Mouse (Mus musculus): ENCODE measurements around the gene Nfat5.

Nfat5 gene

DNA sequence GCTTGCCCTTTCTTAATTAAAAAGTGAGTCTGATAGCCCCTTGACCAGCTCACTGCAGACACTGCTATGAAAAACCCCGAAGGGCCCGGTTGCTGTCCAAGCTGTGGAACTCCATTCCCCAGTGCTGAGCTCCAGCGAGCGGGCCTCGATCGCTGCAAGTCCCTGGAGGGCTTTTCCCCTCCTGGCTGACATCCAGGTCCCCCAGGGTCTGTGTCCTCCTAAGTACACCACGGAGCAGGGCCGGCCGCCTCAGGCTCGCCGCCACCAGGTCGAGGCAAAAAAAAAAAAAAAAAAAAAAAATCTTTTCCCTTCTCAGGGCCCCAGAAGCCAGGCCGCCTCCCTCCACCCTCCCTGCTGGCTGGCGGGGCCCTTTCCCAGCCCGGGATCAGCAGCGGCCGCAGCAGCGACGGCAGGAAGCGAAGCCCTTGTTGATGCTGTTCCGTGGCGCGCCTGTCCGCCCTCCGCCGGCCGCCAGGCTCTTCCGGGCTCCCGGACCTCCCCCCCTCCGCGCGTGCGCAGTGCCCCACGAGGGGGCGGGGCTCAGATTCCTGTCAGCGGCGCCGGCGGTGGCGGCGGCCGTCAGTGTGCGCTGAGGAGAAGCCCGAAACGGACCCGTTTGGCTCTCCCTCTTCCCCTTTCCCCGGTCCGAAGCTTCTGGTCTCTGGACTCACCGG is at the start of gene Nfat5:
Gene Nfat5, plus strand, starts transcription at position 543 of the 674 bp plus-strand sequence.
- peak; percentile 98 for DNase-seq (ENCODE audit: low spot score)

DNA sequence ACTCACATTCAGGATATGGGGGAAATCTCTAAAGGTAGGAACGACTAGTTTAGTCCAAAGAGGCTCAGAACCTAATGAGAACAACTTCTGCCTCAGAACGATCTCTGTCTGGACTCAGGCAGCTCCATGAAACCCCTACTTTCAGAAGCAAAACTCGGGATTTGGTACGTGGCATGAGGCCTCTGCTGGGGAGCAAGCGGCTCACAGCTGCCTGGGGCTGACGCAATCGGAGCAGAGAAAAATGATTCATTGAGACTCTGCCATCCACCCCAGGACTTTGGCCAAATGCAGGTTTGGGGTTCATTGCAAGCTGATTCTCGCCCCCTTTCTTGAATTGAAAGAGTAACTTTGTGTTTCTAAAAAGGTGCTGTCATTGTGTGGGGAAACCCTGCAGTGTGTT is 49.1 kb upstream of the Nfat5 start:
- DNase-seq (ENCODE audit: low spot score): no peak

DNA sequence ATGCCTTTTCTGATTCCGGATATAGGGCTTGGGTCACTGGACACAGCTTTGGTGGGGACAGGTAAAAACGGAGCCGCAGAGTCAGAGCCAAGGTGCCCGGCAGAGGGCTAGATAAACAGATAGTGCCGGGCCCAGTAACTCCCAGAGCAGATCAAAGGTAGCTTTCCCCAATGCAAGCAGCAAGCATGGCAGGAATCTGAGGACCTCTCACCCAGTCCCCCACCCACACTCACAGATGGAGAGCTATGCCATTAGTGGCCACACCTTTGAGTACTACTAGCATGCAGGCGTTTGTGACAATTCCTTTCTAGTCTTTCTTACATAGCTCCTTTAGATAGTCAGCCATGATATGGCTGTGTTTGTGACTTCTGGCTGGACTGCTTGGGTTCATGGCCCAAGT is 44.8 kb upstream of the Nfat5 start:
- DNase-seq (ENCODE audit: low spot score): no peak

DNA sequence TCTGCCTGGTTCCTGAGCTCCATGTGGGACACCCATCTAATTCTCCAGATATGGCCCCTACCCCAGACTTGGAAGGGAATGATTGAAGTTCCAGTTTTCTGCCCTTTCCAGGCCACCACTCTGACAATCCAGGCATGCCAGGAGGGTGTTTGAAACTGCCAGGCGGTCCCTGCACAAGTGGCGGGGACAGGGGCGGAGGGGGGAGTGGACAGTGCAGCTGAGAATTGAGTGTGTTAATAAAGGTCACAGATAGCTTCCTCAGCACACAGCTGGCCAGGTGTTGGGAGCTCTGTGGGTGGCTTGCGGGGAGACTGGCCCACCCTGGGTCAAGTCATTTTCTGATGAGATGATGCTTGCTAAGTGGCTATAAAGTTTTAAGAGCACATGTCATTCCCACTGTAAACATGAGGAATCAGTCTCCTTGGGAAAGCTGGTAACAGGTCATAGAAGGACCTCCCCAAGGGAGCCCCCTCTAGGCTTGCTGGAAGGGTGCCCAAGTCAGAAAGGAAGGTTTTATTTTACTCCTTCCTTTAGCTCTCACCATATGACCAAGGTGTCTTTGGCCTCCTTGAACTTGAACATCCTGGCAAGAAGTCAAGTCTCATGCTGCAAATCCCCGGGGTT is 41.7 kb upstream of the Nfat5 start:
- no peak for DNase-seq (ENCODE audit: low spot score)

DNA sequence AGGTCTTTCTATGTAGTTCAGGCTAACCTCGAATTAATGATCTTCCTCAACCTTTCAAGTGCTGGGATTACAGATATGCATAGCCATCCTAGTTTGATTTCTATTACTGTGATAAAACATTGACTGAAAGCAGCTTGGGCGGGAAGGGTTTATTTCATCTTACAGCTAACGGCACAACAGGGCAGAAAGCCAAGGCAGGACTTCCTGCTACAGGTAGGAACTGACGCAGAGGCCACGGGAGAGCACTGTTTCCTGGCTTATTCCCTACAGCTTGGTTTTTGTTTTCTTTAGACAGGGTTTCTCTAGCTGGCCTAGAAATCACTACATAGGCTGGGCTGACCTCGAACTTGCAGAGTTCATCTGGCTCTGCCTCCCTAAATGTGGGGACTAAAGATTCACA is 40.1 kb upstream of the Nfat5 start:
- DNase-seq (ENCODE audit: low spot score): no peak

DNA sequence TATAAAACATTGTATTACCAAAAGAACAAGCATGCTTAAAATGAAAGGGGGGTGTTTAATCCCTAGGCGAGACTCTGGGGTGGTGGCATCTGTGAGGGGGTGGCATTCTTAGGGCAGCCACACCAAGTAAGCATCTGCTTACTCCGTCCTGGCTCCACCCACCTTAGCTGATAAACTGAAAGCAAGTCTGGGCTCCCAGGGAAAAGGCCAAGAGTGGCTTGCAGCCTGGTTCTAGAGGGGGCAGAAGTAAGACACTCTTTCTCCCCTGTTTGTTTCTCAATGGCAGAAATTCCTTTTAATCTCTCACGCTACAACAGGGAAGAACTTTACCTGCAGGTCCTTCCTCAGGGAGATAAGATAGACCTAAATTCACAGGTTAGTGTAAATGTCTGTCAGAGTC is 38.9 kb upstream of the Nfat5 start:
- peak; percentile 13 for DNase-seq (ENCODE audit: low spot score)

DNA sequence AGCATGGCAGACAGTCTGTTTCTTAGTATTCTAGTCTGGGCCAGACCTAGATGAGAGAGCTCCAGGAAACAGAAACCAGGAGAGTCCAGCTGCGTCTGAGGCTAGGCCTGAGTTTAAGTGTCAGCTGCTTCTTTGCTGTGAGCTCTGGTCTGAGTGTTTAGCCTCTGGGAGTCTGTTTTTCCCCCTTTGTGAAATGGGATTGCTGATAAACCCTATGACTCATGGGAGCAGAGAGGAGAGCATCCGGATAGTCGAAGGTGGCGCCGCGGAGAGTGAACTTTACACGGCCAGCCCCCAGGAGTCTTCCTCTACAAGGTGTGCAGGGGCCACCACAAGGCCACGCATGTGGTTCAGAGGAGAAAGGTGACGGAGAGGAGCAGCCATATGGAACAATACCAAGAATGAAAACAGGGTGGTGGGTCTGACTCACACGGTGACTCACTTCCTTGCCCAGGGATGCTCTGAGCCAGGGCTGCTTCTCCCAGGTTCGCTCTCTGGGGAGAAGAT is 38.3 kb upstream of the Nfat5 start:
- DNase-seq (ENCODE audit: low spot score): peak; percentile 18

DNA sequence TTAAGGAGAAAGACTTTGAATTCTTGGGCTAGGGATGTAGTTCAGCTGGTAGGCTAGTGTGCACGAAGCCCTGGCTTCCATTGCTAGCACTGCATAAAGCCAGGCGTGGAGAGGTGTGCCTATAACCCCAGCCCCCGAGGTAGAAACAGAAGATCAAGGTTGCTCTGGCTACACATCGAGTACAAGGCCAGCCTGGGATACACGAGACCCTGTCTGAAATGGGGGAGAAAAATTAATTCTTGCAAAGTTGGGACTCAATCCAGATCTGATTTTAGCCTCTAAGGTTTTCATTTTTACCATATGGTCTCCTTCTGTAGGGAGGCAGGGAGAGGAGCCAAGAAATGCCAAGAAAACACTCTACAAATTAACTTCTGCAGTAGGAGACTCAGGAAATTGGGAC is 36.0 kb upstream of the Nfat5 start:
- no peak for DNase-seq (ENCODE audit: low spot score)

DNA sequence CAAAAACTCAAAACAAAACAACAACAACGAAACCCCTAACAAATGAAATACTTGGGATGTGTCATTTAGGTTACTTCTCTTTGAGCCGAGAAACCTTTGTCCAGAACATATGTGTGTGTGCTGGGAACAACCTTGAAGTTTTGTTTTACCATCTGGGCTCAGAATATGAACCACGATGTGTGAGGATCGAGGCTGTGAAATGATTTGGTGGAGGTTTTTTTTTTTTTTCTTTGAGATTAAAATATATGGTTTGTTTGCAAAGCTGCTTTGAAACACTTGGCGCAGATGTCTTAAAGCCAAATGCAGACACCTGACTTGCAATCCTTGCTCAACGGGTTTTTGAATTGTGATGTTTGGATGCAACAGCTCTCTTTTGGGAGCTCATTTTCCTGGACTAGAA is 33.1 kb upstream of the Nfat5 start:
- DNase-seq (ENCODE audit: low spot score): no peak

DNA sequence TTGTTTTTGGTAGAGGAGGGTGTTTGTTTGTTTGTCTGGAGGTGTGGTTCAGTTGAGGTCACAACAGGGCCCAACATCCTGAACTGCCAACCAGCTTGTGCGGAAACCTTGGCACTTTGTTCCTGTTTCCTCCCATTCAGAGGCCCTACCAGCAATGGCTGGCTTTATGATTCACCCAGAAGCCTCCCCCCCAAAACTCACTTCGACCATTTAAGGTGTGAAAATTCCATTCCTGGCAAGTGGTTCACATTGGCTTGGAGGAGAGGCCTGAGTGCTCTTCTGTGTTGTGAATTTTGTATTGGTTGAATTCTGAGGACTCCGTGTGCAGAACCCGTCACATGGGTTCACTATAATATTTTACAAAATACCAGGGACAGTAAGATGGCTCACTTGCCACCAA is 32.1 kb upstream of the Nfat5 start:
- DNase-seq (ENCODE audit: low spot score): no peak

DNA sequence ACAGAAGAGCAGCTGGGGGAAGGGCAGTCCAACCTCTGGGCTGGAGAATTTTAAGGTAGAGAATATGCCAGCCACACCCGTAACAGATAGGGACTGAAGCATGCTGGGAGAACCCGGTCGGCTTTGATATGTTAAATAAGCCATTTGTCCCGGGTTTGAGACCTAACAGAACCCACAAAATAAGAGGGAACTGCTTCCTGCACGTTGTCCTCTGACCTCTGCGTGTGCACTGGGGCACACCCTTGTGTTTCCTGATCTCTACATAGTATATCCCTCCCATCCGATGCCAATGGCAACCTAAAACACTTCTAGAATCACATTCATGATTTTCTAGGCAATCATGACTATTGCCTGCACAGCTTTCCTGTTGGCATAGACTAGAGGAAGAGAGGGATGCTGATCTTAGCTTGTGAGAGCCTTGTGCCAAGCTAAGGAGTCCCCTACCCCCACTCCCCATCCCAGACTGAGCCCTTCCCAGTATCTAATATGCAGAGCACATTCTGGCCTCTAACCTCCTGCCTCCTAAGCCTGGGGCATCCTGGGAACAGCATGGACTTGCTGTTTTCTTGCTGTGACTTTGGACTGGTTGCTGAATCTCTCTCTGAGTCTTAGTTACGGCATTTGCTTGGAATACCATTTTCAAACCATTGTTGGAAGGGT is 31.1 kb upstream of the Nfat5 start:
- DNase-seq (ENCODE audit: low spot score): no peak

DNA sequence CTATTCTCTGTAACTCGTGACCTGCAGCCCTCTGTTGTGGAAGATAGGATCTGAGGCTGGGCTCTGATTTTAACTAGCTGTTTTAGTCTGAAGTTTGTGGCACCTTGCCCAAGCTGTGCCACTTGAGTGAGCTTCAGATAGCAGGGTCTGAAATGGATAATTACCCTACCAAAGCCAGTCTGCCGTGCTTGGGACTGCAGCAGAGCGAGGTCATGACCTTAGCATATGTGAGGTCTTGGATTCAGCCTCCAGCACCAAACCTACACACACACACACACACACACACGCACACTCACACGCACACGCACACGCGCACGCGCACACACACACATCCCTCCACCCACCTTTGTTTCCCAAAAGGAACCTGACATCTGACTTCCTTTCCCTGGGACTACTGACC is 27.5 kb upstream of the Nfat5 start:
- no peak for DNase-seq (ENCODE audit: low spot score)

DNA sequence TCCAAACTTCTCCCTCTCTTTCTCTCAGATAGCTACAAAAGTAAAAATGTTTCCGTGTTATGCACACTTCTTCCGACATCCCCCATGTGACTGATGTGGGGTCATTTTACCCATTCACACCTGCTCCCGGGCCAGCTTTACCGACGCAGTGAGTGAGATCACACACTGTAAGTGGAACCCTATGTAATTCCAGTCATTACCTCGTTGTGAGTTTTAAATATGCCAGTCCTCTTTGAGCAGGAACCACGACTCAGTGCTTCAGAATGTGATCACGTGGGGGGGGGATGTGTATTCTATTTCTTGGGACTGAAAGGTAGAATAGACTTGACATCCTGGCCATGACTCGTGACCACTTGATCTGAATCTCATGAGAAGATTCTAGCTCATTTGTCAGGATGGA is 24.8 kb upstream of the Nfat5 start:
- DNase-seq (ENCODE audit: low spot score): no peak

DNA sequence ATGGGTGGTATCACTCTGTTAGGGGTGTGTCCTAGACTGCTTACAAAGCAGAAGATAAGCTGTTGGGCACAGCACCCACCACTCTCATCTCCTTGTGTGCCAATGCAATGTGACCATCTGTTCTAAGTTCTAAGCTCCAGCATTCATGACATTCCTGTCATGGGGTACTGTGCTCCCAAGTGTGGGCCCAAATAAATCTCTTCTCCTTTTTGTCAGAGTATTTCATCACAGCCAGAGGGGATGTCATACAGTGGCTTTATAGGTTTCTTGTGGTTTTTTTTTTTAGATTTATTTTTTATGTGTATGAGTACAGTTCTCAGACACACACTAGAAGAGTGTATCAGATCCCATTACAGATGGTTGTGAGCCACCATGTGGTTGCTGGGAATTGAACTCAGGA is 24.1 kb upstream of the Nfat5 start:
- DNase-seq (ENCODE audit: low spot score): no peak

DNA sequence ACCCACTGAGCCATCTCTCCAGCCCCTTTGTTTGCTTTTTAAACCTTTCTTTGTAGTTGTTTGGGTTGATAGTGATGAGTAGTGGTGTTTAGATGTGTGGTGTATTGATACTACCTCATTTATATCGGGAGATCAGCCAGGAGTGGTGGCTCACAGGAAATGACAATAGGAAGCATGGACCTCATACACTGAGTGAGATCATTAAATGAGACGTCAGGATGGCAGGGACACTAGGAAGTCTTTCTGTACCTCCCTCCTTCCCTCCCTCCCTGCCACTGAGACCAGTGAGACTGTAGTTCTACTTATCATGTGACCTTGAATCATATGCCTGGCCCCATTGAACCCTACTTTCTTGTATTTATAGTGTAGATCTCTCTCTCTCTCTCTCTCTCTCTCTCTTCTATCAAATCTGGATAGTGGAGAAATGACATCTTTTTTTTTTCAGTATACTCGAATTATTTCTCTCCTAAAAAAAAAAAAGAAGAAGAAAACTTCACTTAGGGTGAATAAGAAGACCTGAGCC is 23.6 kb upstream of the Nfat5 start:
- no peak for DNase-seq (ENCODE audit: low spot score)

DNA sequence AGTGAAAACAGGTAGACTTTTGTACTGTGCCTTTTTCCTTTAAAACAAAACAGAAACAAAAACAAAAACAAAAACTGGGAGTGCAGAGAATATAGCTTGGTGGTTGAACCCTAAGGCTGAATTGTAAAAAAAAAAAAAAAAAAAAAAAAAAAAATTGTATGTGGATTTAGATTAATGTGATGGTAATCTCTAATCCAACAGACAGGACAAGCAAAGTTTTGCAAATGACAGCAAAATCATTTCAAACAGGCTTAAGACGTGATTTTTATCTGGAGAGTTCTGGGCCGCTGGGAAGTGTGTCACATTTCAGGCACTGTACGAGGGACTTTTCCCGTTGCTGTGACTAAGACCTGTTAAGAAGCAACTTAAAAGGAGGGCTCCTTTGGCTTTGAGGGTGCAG is 23.0 kb upstream of the Nfat5 start:
- DNase-seq (ENCODE audit: low spot score): no peak

DNA sequence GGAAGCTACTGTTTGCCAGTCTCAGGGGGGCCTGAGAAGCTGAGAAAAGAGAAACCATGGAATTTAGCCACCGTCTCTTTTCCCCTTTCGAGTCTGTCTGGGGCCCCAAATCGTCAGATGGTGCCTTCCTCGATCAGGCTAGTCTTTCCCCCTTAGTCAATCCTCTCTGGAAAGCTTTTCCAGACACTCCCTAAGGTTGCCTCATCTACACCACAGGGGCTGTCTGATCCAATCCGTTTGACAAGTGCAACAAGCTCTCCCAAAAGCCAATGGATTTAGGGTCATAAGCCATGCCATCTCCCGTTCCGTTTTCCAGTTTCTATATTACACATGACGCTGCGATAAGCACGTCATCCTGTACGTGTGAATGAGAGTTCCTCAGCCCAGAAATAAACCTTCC is 22.5 kb upstream of the Nfat5 start:
- DNase-seq (ENCODE audit: low spot score): no peak

DNA sequence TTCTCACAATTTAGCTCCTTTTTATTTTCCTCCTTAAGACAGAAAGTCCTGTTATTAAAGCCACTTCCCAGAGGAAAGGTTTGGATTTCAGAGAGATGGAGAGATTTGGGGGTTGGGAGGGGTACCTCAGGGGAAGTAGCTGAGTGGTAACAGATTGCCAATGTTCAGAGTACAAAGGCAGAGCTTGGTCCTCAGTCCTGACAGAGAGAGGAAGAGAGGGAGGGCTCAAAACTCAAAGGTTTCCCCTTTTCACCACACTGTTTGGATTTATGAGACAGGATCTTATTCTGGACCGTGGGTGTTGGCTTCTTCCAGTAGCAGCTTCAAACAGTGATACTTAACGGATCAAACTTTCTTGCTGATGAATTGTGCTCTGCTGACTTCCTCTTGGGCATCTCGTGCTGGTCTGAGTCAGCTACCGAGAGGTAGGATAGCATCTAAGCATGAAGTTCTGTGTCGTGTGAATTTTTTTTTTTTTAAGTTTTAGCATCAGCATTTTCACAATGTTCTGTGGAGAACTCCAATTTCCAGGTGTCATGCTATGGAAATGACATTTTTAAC is 15.9 kb upstream of the Nfat5 start:
- DNase-seq (ENCODE audit: low spot score): no peak

DNA sequence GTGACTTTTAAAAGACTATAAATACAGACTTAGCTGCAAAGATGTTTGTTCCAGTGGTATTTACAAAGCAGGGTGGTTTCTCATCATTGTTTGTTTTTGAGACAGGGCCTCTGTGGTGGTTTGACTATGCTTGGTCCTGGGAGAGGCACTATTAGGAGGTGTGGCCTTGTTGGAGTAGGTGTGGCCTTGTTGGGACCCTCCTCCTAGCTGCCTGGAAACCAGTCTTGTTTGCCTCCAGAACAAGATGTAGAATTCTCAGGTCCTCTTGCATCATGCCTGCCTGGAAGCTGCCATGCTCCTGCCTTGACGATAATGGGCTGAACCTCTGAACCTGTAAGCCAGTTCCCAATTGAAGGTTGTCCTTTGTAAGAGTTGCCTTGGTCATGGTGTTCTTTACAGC is 14.7 kb upstream of the Nfat5 start:
- no peak for DNase-seq (ENCODE audit: low spot score)

DNA sequence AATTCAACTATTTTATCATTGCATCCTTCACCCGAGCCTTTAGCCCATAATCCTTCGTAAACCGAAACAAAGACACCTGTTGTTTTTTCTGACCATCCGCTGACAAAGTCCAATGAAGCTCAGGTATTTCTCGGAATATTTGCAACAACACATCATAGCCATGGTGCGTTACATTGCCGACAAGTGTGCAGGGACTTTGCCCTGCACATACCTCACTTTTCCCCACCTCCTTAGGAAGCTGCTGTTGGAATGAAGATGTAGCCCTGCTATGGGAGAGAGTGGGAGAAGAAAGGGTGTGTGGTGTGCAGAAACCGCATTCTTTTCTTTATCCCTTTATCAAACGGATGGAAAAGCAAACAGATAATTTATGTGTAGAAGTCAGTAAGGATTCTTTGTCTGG is 6.6 kb upstream of the Nfat5 start:
- DNase-seq (ENCODE audit: low spot score): peak; percentile 75

DNA sequence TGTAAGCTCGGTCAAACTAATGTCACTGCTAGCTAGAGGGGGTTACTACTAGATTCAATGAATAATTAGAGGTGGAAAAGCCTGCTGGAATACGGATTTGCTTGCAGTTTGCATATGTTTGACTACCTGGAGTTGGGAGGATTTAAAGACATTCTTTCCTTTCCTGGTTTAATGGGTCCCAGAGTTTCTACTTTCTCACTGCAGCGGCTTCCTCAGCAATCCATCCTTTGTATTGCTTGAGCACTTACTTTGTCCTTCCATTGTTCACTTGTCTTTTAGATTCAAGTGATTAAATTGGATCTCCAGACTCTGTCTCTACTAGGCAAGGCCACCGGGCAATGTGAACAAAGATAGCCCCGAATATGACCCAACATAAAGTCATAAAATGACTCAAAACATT is 5.7 kb upstream of the Nfat5 start:
- no peak for DNase-seq (ENCODE audit: low spot score)

DNA sequence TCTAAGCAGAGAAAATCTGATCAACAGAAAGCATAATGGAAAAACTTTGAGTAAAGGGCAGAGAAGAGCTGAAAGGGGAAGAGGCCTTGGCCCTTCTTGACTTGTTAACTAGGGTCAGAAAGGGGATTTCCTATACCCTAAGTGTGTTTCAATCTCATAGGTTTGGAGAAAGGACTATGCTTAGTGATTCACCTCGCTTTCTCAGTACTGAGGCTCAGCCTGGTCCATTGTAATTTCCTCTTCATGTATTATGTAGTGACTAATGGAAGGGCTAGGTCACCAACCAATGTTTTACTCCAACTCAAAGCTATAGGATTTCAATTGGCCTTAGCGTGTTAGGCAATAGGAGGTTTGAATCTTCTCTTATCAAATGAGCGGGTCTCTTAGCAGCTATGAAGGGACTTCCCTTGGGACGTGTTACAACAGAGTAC is 2.1 kb upstream of the Nfat5 start:
- no peak for DNase-seq (ENCODE audit: low spot score)

Data from yolk sac, embryonic 10.5 days (tissue).